9 mouse cellular contexts compared by ENCODE assay signal in genomic region chr11:3287921-3288320, GRCm38 (mm10). TPM values are rescaled to one million over a fixed set of nuclear protein-coding genes. Genes with fewer than 3 reads are reported as not detected.
DNase-seq lines count a peak whose midpoint lies in the region; ATAC-seq and TF ChIP-seq lines count a peak whose summit lies in the region.
"Had no signal": no experiment of that assay in that cellular context is flagged by ENCODE, and none has a peak within 500 bp of the region (broad histone marks: within the 10 kb centered on the region; RNA-seq: fewer than 3 reads in every experiment).

No protein-coding gene starts in this region.

- H3K4me3 ChIP-seq in layer of hippocampus, adult 2 months = no peak overlapping the region
- H3K4me3 ChIP-seq in hindbrain, embryonic 12.5 days = no peak overlapping the region
- peak overlapping the region; percentile 91; the same call in 1 of the 2 replicates for H3K4me3 ChIP-seq in limb, embryonic 11.5 days (ENCODE audit: low read depth, low read length)
- H3K4me3 ChIP-seq in stomach, embryonic 14.5 days (ENCODE audit: low read depth, low read length) = peak overlapping the region; percentile 92; the same call in 1 of the 2 replicates

- H3K36me3 ChIP-seq in hindbrain, embryonic 12.5 days = no peaks in the 10 kb centered on the region
- H3K36me3 ChIP-seq in limb, embryonic 11.5 days (ENCODE audit: control insufficient read depth, insufficient read depth, low read length) = 0 out of 2 replicates have a peak, but pooled peaks cover 5% of the 10 kb centered on the region
- peaks cover under 1% of the 10 kb centered on the region; the same call in 1 of the 2 replicates for H3K36me3 ChIP-seq in stomach, embryonic 14.5 days (ENCODE audit: control insufficient read depth, insufficient read depth, low read length)

- H3K4me2 ChIP-seq in hindbrain, embryonic 12.5 days (replicated peaks) = peak overlapping the region; percentile 99
- H3K4me2 ChIP-seq in limb, embryonic 11.5 days (ENCODE audit: low read depth, severe bottlenecking) = peak overlapping the region; percentile 100
- H3K4me2 ChIP-seq in stomach, embryonic 14.5 days (replicated peaks; ENCODE audit: low read depth, low read length) = peak overlapping the region; percentile 100

- H3K9ac ChIP-seq in hindbrain, embryonic 12.5 days = peak overlapping the region; percentile 96; the same call in 1 of the 2 replicates
- peak overlapping the region; percentile 100; the same call in 1 of the 2 replicates for H3K9ac ChIP-seq in limb, embryonic 11.5 days (ENCODE audit: low read length)
- H3K9ac ChIP-seq in stomach, embryonic 14.5 days (replicated peaks; ENCODE audit: low read depth, low read length) = peak overlapping the region; percentile 94; the same call in 1 of the 2 replicates

- no peaks in the 10 kb centered on the region for H3K27me3 ChIP-seq in hindbrain, embryonic 12.5 days
- no peaks in the 10 kb centered on the region for H3K27me3 ChIP-seq in limb, embryonic 11.5 days (ENCODE audit: control insufficient read depth, insufficient read depth, low read length)
- H3K27me3 ChIP-seq in stomach, embryonic 14.5 days (ENCODE audit: control insufficient read depth, insufficient read depth, low read length) = no peaks in the 10 kb centered on the region

- H3K27ac ChIP-seq in layer of hippocampus, adult 2 months = peak overlapping the region; percentile 100; the same call in 1 of the 2 replicates
- H3K27ac ChIP-seq in hindbrain, embryonic 12.5 days = 0 out of 2 replicates have a peak overlapping the region, but pooled peaks have one; percentile 100
- H3K27ac ChIP-seq in limb, embryonic 11.5 days (replicated peaks; ENCODE audit: low read depth, low read length) = peak overlapping the region; percentile 99; the same call in 1 of the 2 replicates
- peak overlapping the region; percentile 99; the same call in 1 of the 2 replicates for H3K27ac ChIP-seq in stomach, embryonic 14.5 days (ENCODE audit: low read length)

- DNase-seq in layer of hippocampus, adult 2 months (ENCODE audit: low spot score in 2 of 2) = no peak
- no peak for DNase-seq in layer of hippocampus, postnatal 36 days
- DNase-seq in limb, embryonic 11.5 days (ENCODE audit: low spot score) = no peak
- no peak for DNase-seq in thymus, postnatal 25 days
- no peak for DNase-seq in spleen, adult 12 weeks (ENCODE audit: low spot score)
- DNase-seq: layer of hippocampus, adult 9-11 months had no signal

- no peak for TF ChIP-seq CTCF in layer of hippocampus, adult 2 months (conservative IDR thresholded peaks at IDR 0.05)

- H3K4me1 ChIP-seq in hindbrain, embryonic 12.5 days = peaks cover 16% of the 10 kb centered on the region
- no peaks in the 10 kb centered on the region for H3K4me1 ChIP-seq in limb, embryonic 11.5 days (ENCODE audit: control insufficient read depth, insufficient read depth, low read length)
- peaks cover 6% of the 10 kb centered on the region; the same call in 1 of the 2 replicates for H3K4me1 ChIP-seq in stomach, embryonic 14.5 days (ENCODE audit: control insufficient read depth, insufficient read depth, low read length)

- H3K9me3 ChIP-seq in hindbrain, embryonic 12.5 days (replicated peaks) = no peaks in the 10 kb centered on the region
- H3K9me3 ChIP-seq in limb, embryonic 11.5 days (ENCODE audit: control insufficient read depth, low read length) = no peaks in the 10 kb centered on the region
- no peaks in the 10 kb centered on the region for H3K9me3 ChIP-seq in stomach, embryonic 14.5 days (ENCODE audit: control insufficient read depth, low read depth, low read length)

- 68% methylated on average over 5 of the region's 5 CpGs for WGBS in hindbrain, embryonic 12.5 days
- WGBS in limb, embryonic 11.5 days = 68% methylated on average over 5 of the region's 5 CpGs
- WGBS in stomach, embryonic 14.5 days = 52% methylated on average over 5 of the region's 5 CpGs

- ATAC-seq in hindbrain, embryonic 12.5 days (ENCODE audit: low FRiP score) = no peak
- no peak for ATAC-seq in limb, embryonic 11.5 days (ENCODE audit: insufficient number of reproducible peaks, low FRiP score, low TSS enrichment, low read depth)
- no peak for ATAC-seq in stomach, embryonic 14.5 days (ENCODE audit: insufficient number of reproducible peaks, insufficient read depth, low FRiP score, low read depth)
- ATAC-seq in megakaryocyte, adult 5-6 weeks (ENCODE audit: poor library complexity, severe bottlenecking) = no peak

RNA-seq across cellular contexts. Expression of gene Patz1, which starts 0.8 kb away (rescaled TPM):
- 10 to 100 TPM; 55.5 to 56.6 TPM for total RNA-seq in layer of hippocampus, adult 2 months (2021)
- total RNA-seq in layer of hippocampus, postnatal 36 days (2021) = 10 to 100 TPM; 52.1 to 54.1 TPM
- polyA plus RNA-seq in hindbrain, embryonic 12.5 days (2016; fragmentation: Nextera tagmentation; extraction: Ambion mirVana) = 115 and 119 TPM in 2 replicates
- 64.6 and 72.3 TPM in 2 replicates for polyA plus RNA-seq in limb, embryonic 11.5 days (2014; fragmentation: Nextera tagmentation; extraction: Ambion mirVana)
- 48.1 and 51.1 TPM in 2 replicates for polyA plus RNA-seq in stomach, embryonic 14.5 days (2014; fragmentation: Nextera tagmentation; extraction: Ambion mirVana)
- 25.6 and 27.7 TPM in 2 replicates for total RNA-seq in megakaryocyte, adult 5-6 weeks (2015)
- total RNA-seq in megakaryocyte, adult 5-6 weeks (2017) = 27.2 and 33.2 TPM in 2 replicates

RNA-seq across cellular contexts. Expression of gene Drg1, which starts 21.7 kb away (rescaled TPM):
- total RNA-seq in layer of hippocampus, adult 2 months (2021) = 10 to 100 TPM; 91.7 to 98.9 TPM
- total RNA-seq in layer of hippocampus, postnatal 36 days (2021) = 100 to 1,000 TPM in 1 of 2 experiments, 10 to 100 TPM in 1; 96.5 to 101 TPM
- 240 and 245 TPM in 2 replicates for polyA plus RNA-seq in hindbrain, embryonic 12.5 days (2016; fragmentation: Nextera tagmentation; extraction: Ambion mirVana)
- 245 and 249 TPM in 2 replicates for polyA plus RNA-seq in limb, embryonic 11.5 days (2014; fragmentation: Nextera tagmentation; extraction: Ambion mirVana)
- polyA plus RNA-seq in stomach, embryonic 14.5 days (2014; fragmentation: Nextera tagmentation; extraction: Ambion mirVana) = 200 and 211 TPM in 2 replicates
- 127 and 137 TPM in 2 replicates for total RNA-seq in megakaryocyte, adult 5-6 weeks (2015)
- 119 and 124 TPM in 2 replicates for total RNA-seq in megakaryocyte, adult 5-6 weeks (2017)

RNA-seq across cellular contexts. Expression of gene Pik3ip1, which starts 42.3 kb away (rescaled TPM):
- total RNA-seq in layer of hippocampus, adult 2 months (2021) = 10 to 100 TPM; 35.9 to 41.5 TPM
- total RNA-seq in layer of hippocampus, postnatal 36 days (2021) = 10 to 100 TPM; 40.5 to 45.6 TPM
- polyA plus RNA-seq in hindbrain, embryonic 12.5 days (2016; fragmentation: Nextera tagmentation; extraction: Ambion mirVana) = 19.9 and 22.0 TPM in 2 replicates
- 10.2 and 11.5 TPM in 2 replicates for polyA plus RNA-seq in limb, embryonic 11.5 days (2014; fragmentation: Nextera tagmentation; extraction: Ambion mirVana)
- 11.4 and 14.1 TPM in 2 replicates for polyA plus RNA-seq in stomach, embryonic 14.5 days (2014; fragmentation: Nextera tagmentation; extraction: Ambion mirVana)
- 1.0 and 3.3 TPM in 2 replicates for total RNA-seq in megakaryocyte, adult 5-6 weeks (2015)
- 2.6 and 3.8 TPM in 2 replicates for total RNA-seq in megakaryocyte, adult 5-6 weeks (2017)

Comparison
In these comparisons a context has a peak if more than half of its experiments do, and no peak if none do; other contexts are left out.
1. H3K4me3 ChIP-seq: peak in limb, embryonic 11.5 days (single experiment) and stomach, embryonic 14.5 days (single experiment); none in layer of hippocampus, adult 2 months (single experiment) and hindbrain, embryonic 12.5 days (single experiment).
2. RNA of gene Pik3ip1, which starts 42.3 kb away (total RNA-seq): 40.5 to 45.6 TPM in layer of hippocampus, postnatal 36 days and 35.9 to 41.5 TPM in layer of hippocampus, adult 2 months; 1.0 to 3.8 TPM in megakaryocyte, adult 5-6 weeks; every median in the first group is over 4 times any median in the second.
3. Peak in every context shown above with its lines, with median percentiles within 50 percentile points of each other: H3K27ac ChIP-seq, H3K4me2 ChIP-seq and H3K9ac ChIP-seq.